Mouse (Mus musculus) layer of hippocampus, adult 8-10 months (tissue): ENCODE measurements around the gene Lipe. TPM values are rescaled to one million over a fixed set of nuclear protein-coding genes. Genes with fewer than 3 reads are reported as not detected.
A peak's percentile ranks its signal among the peaks of the same experiment; 100 is the strongest.
"Not testable (repeated sequence)": the region's sequence is repeated elsewhere in the genome, so short reads cannot be mapped to it uniquely, and the experiment has no call there.

ENCODE experiments used
- DNase-seq, 2 experiments: peaks; one replicate each; pipeline ENCODE4 v3.0.0; 2022; ENCODE audit warnings: low spot score in 2 of 2
- total RNA-seq, 4 experiments: library from RNA; stranded (reverse); gene quantifications; 2 replicates each; pipeline ENCODE4 v1.2.4; 2022

The Lipe gene
- total RNA-seq, 4 experiments from 2014 or later = 7.1 to 10.3 (median 9.0) TPM

DNA sequence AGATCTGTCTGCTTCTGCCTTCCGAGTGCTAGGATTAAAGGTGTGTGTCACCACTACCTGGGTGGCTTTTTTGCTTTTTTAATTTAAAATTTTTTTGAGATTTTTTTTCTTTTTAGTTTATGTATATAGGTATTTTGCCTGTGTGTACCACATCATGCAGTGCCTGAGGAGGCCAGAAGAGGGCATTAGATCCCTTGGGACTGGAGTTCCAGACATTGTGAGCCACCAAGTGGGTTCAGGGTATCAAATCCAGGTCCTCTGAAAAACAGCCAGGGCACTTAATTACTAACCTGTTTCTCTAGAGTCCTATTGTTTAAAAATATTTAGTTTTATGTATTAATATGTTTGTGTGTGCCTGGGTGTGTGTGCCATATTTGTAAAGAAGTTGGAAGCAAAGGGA is 19.1 kb upstream of the Lipe start:
- DNase-seq = no peak

DNA sequence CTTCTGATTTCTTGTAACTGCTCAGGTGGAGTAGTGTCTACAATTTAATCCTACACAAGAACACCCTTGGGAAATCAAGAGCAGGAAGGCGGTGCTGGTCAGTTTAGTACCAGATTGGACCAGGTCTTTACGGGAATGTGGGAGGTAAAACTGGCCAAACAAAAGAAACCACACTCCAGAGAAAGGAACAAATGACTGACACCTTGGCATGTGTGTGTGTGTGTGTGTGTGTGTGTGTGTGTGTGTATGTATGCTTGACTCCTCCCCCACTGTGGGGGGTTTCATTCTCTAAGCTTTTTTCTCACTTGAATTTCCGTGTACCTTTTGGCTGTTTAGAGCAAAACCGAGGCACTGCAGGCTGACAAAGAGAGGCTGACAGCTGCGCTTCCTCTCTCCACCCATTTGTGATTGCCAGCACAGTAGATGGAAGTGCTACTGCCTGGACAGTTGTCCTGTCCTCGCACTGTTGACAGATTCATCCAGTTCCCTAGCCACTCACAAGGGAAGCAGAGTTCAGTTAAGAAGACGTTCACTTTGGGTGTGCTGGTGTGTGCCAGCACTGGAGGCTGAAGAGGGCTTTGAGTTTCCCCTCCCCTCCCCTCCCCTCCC is 14.4 kb upstream of the Lipe start, which contains the start of gene Cxcl17:
TSS of gene Cxcl17 (minus strand) at position 54 of the 609 bp plus-strand sequence.
- no peak for DNase-seq

DNA sequence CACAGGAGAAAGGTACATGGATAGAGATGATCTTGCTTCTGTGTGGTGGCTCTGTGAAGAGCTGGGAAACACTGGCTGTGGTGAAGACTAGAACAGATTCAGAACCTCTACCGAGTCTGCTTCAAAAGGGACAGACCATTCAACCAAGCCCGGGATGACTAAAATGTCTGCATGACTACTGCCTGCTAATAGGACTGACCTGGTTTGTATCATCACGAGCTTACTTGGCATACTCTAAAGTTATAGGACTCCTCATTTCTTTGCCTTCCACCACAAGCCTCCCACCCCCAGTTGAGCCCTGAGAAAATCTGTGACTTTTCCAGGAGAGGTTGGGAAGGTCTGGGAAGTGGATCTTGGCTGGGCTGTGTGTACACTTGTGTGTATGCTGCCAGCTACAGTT is 13.4 kb upstream of the Lipe start:
- DNase-seq = no peak

DNA sequence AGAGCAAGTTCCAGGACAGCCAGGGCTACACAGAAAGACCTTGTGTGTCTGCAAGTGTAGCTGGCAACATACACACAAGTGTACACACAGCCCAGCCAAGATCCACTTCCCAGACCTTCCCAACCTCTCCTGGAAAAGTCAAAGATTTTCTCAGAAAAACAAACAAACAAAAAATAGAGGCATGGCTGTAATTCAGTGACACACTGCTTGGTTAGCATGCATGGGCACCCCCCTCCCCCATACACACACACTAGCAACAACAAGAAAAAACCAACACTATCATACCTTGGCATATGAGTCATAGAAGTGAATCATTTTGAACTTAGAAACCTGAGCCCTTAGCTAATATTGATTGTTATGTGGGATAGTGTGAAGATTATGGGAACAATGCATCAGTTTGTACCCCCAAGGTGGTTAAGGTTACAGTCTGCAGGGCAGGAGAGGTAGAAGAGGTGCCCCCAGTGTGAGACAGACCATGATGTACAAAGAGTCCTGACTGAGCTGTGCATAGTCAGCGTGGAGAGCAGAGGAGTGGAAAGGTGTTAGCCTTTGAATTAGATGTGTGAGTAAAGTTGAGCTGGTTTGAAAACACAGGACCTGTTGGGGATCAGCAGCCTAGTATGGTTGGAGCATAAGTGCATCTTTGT is 12.6 kb upstream of the Lipe start:
- no peak for DNase-seq

DNA sequence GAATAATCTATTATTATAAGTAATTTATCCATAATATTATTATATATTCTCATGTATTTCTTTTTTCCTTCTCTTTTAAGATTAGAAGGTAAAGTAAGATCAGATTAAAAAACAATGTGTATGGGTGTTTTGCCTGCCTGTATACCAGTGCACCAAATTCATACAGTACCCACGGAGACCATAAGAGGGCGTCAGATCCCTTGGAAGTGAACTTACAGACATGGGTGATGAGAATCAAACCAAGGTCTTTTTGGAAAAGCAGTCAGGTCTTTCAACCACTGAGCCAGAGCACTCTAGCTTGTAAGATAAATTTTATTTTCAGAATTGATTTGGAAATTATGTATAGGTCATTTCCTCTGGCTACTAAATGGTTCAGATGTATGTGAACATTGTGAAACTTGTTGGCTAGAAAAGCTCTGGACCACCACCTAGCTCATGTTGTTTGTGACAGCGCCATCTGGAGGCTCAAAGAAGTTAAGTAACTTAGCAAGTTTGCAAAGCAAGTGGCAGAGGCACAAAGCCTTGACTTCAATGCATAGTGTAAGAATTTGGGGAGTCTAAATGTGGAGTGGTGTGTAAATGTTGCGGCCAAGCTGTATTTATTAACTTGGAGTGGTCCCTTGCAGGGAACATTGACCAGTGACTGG is 10.7 kb upstream of the Lipe start:
- no peak for DNase-seq

DNA sequence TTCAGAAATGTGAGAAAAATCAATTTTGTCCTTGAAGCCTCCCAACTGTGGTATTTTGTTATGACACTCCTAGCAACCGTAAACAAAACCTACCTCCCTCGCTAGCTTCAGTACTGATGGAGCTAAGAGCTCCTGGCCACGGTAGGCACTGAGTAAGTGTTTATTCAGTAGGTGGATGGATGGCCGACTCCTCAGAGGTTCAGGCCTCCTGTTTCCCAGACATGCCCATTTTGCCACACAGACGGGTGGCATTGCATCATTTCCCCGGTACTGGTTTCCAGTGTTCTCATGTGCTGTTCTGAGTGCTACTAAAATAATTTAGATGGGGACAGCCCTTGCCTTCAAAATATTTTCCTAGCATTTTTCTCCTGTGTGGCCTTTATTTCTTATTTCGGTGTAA is 8.0 kb upstream of the Lipe start:
- no peak for DNase-seq

DNA sequence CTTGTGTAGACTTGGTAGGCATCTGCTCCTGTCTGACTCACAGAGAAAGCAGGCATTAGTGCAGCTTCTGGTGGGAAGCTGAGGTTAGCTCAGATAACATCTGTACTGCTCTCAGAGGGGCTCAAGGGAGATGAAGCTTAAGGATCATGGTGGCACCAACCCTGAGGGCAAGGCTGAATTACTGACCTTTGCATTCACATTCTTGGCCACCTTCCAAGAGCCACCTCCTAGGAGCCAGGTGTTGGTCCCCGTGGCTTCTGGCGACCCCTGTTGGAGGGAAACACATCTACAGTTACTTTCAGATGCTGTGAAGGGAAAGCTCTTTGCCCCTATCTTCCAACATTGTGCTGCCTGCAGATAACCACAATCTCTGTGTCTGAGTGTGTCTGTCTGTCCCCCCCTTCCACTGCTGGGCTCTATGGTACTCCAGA is 4.2 kb upstream of the Lipe start:
- no peak for DNase-seq

DNA sequence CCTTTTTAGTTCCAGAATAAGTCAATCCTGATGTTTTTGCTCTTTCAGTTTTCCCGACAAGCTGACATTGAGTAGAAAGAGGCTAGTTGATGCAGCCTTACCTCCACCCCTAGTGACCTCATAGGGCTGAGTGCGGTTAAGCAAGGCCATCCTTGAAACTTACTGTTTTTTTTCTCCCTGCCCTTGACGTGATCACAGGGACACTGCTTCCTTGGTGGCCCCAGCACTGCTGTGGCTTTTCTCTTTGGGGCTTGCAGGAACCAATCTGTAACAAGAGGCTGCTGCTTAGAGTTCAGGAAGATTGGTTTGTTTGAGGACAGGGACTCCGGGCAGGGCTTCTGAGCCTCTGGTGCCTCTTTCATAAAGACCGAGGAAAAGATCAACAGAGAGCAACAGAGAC is 3.5 kb upstream of the Lipe start:
- no peak for DNase-seq

DNA sequence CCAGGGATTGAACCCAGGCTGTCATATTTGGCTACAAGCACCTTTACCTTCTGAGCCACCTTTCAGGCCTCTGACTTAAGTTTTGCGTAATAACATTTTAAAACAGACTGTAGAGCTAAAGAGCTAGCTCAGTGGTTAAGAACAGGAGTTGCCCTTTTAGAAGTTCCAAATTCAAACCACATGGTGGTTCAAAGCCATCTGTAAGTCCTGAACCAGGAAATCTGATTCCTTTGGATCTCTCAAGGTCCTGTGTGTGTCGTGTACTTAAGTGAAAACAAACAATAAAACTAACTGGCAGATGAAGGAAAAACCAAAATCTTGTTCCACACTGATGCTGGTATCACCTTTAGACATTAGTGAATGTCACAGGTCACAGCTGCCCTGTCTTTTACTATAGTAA is 3.0 kb upstream of the Lipe start:
- DNase-seq = no peak

DNA sequence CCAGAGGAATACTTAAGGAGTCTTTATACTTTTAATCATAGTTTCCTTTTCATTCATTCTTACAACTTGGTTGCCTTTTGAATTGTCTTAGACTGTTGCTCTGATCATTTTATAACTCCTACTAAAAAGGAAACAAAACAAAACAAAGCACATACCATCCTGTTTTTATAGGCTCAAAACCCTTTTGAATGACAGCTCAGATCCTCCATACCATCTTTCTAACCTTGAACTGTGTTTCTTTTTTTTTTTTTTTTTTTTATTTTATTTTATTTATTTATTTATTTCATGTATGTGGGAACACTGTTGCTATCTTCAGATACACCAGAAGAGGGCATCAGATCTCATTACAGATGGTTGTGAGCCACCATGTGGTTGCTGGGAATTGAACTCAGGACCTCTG is 518 bp upstream of the Lipe start:
- DNase-seq = not testable (repeated sequence)

DNA sequence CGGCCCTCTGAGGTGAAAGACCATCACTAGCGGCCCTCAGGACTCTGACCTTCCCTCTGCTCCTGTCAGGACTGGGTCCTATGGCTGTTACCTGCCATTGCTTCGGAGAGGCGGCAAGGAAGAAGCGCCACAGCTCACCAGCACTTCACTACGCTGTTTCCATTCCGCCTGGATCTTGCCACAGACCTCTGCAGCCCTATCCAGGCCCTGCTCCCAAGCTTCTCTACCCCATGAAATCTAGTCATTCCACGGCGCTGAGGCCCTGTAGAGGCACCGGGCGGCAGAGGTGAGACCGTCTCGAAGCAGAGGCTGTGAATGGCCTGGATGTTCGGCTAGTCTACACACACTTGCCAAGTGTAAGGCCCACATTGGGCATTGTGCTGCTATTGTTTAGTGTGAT is 1.9 kb downstream of the Lipe start:
- DNase-seq = no peak

DNA sequence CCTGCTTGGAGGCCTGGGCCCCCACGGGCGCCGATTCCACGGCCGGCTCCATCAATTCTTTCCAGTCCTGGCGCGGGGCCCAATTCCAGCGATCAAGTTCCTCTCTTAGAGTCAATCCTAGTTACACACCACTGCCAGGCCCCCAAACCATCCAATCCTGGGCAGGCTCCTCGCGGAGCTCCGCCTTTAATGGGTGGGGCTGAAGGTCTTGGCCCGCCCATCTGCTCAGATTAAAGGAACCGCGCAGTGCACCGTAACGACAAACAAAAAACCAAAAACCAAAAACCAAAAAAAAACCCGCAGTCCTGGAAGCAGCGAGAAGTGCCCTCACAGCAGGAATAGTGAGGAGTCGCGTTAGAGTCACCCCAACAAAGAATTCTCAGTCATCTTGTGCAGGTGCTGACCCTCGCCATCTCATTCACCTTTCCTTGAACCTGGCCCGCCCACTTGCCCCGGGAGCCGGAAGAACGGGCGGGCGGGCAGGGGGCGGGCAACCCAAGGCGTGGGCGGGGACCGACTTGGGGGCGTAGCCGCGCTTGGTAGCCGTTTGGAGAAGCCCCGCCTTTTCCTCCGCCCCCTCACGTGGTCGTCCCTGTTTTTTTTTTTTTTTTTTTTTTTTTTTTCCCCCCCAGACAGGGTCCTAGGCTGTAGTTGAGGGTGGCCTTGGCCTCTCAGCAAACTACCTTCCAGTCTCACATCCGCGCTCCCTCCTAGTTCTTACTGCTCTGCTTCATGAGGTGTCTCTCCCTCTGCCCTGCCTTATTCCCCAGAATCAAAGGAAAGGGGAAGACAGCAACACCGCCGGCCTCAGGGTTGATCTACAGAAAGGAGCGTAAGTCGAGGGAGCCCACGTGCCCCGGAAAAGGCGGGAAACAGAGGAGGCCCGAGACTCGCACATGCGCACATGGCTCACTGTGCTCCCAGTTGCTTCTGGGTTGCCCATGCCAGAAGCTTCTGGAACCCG is 2.7 kb downstream of the Lipe start:
- peak; percentile 97 for DNase-seq

DNA sequence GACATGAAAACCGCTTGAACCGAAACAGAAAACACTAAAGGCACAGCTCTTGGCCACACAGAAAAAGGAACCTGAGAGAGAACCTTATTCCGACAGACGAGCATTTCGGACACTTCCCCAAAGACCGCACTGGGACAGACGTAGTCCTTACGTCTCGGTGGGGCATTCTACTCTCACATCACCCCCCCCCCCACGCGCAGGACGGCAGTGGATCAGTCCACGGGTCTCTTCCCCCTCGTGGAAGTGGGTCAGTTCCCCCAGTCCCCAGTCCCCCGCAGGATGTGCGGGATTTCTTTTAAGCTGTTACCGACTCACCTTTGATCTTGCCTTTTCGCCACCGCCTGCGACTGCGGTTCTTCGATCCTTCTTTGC is 3.3 kb downstream of the Lipe start:
- no peak for DNase-seq

DNA sequence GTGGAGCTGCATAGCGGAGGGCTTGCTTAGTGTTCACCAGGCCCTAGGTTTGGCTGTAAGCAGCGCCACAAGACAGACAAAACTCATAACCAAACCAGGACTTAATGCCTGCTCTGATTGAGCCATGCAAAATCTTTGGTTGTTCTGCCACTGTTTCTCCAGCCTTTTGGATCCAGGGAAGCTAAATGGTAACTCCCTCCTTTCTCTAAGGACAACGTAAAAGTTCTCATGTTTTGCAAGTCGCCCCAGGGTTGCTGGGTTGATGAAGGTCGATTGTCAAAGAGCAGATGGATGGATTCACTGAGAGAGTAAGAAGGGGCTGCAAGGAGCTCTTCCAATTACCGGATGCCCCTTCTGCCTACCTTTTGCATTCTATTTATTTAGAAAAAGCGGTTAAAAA is 3.8 kb downstream of the Lipe start:
- no peak for DNase-seq

DNA sequence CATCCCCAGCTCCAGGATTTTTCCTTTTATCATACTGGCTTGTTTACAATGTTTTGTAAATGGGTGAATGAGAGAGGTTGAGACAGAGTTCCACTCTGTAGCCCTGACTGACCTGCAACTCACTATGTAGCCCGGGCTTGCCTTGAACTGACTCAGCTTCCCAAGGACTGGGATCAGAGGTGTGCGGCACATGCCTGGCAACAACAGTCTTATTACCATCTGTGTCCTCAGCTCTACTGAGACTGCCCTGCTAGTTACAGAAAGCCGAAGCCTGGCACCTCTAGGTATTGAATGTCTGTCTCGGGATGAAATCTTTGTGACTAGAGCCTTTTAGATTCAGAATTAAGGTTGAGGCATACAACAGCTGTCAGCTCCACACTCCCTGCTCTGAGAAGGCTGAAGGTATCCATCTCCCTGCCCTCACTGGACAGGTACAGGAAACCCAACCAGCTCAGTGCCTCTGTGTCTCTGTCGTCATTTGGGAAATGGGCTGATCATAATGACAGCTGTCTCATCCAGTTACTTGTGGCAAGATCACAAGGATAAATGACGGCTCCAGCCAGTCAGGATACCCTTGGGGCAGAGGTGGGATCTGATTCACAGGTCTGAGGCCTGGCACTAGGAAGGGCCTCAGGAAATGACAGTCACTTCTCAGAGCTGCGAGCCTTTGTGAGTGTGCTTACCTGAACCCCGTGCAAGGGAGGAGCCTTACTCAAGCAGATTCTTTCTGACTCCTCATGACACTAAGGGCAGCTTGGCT is 4.9 kb downstream of the Lipe start:
- DNase-seq = no peak

DNA sequence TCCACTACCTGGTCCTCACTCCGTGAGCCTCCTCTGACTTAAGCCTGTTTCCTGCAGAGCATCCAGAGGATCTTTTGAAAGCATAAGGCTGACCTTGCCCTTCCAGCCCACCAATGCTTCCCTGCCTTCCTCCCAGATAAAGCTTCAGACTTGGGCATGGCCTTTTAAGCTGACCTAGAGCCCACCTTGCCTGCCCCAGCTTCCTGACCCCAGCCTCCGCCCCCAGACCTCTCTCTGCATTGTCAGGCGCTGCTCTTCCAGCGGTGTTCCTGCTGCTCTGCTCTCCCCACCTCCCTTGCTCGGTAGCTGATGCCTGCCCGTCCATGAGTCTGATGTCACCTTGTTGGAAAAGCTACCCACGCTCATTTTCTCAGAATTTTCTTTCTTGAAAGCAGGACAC is 5.7 kb downstream of the Lipe start:
- no peak for DNase-seq

DNA sequence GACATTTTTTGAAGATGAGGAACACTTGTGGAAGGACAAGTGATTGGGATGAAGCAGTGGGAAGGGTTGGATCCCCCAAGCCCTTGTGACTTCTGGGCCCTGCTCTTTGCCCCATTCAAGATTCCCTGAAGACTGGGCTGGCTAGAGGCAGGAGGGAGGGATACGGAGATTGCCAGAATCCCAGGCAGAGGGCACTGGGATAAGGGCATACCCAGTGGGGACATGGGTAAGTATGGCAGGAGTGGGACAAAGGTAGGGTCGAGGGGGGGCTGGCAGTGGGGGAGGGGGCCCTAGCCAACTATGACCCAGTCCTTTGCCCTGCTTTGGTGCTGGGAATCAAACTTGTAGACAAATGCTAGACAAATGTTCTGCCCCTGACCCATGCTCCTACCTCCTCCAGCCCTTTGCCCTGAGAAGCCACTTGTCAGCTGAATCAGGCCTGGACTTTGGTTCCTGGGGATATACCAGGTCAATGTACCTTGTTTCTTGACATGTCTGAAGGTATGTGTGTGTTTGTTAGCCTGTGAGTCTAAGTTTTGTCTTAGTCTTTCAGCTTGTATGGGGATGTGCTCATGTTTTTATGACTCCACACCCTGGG is 6.6 kb downstream of the Lipe start:
- no peak for DNase-seq

DNA sequence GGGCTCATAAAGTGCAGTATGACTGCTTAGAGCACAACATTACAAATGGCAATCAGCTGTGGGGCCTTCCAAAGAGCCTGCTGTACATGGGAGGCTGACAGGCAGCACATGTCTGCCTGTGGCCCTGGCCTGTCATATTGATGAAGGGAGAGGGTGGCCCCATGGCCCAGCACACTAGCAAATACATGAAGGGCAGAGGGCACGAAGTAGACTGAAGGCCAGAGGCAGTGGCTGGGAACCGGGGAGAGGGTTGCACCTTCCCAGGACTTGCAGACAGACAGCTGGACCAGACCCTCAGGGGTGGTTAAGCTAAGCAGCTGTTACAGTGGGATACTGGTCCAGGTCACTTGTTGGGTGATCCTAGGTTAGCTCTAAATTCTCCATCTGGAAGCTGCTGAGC is 7.5 kb downstream of the Lipe start:
- no peak for DNase-seq

DNA sequence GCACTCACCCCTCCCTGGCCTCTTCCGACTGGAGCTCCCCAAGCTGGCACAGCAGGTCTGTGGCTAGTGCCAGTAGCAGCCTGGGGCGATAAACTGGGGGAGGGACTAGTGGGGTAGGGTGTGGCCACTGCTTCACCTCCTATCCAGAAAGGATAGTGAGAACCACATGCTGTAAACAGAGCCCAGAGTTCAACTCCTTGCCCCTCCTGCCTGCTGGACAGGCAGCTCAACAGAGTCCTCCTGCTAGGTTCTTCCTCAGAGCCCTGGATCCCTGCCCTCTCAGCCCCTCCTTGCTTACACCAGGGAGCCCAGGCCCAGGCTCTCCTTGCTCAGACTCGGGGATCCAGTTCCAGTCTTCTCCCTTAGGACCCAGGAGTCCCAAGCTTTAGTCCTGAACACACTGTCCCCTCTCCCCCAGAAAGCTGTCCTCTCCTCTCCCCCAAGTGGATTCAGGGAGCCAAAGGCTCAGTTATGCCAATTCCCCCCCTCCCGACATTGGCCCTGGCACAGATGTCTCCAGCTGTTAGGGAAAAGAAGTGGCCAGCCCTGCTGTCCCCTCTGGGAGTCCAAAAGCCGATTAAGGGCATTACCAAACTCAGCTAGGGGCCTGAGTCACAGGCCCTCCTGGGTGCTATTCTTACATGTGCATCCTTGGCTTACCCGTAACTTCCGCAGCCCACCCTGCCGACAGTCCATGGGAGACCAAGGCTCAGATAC is 8.3 kb downstream of the Lipe start:
- DNase-seq = no peak

DNA sequence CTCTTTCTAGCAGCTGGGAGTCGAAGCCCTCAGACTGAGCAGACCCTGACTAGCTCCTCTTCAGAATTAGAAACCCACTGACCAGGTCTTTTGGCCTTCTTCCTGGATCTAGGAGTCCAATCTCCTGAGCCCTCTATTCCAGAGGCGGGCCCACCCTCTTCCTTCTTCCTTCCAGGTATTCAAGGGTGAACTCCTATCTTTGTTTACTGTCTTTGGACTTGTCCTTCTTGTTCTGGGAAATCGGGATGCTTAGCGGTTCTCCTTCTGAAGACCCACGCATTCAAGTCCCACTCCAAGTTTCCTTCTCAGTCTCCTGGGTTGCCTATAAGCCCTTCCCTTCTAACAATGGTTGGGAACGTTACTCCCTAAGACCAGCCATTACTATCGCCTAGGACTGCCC is 9.6 kb downstream of the Lipe start:
- DNase-seq = no peak
